Mouse (Mus musculus): ENCODE data around the gene Cyp2f2. TPM values are rescaled to one million over a fixed set of nuclear protein-coding genes. Genes with fewer than 3 reads are reported as not detected.

Cyp2f2 gene
- polyA plus RNA-seq, 1 experiment from 2014 or later: not detected

GRCm38 (mm10) chr7:27128162-27128561 lies 8.5 kb downstream of the Cyp2f2 start:
- H3K27ac ChIP-seq: no peak overlapping the region
- H3K27me3 ChIP-seq: no peaks in the 10 kb centered on the region
- 0 out of 2 replicates have a peak, but pooled peaks cover 5% of the 10 kb centered on the region for H3K4me1 ChIP-seq
- WGBS: 36% methylated on average over 3 of the region's 3 CpGs
- no peak overlapping the region for H3K9ac ChIP-seq
- no peaks in the 10 kb centered on the region for H3K36me3 ChIP-seq
- no peaks in the 10 kb centered on the region for H3K9me3 ChIP-seq
- no peak overlapping the region for H3K4me2 ChIP-seq (replicated peaks)
- ATAC-seq (ENCODE audit: low FRiP score, low read depth): peak; percentile 52; the same call in 1 of the 2 replicates
- H3K4me3 ChIP-seq: no peak overlapping the region

GRCm38 (mm10) chr7:27128946-27129345 lies 9.2 kb downstream of the Cyp2f2 start:
- no peak overlapping the region for H3K4me3 ChIP-seq
- 89% methylated on average over 13 of the region's 13 CpGs for WGBS
- H3K4me1 ChIP-seq: 0 out of 2 replicates have a peak, but pooled peaks cover 6% of the 10 kb centered on the region
- no peaks in the 10 kb centered on the region for H3K36me3 ChIP-seq
- H3K27ac ChIP-seq: no peak overlapping the region
- H3K9me3 ChIP-seq: no peaks in the 10 kb centered on the region
- H3K9ac ChIP-seq: no peak overlapping the region
- H3K27me3 ChIP-seq: no peaks in the 10 kb centered on the region
- no peak overlapping the region for H3K4me2 ChIP-seq (replicated peaks)
- ATAC-seq (ENCODE audit: low FRiP score, low read depth): no peak

- Histone ChIP-seq H3K4me3 (no peak overlapping the region), H3K9ac (no peak overlapping the region), H3K27me3 (no peaks in the 10 kb centered on the region), H3K4me2 (replicated peaks) (no peak overlapping the region), H3K27ac (no peak overlapping the region), H3K4me1 (0 out of 2 replicates have a peak, but pooled peaks cover 6% of the 10 kb centered on the region), H3K9me3 (no peaks in the 10 kb centered on the region), H3K36me3 (no peaks in the 10 kb centered on the region)
- ATAC-seq (ENCODE audit: low FRiP score, low read depth): no peak
- 84% methylated on average over 12 of the region's 12 CpGs for WGBS
Measured at GRCm38 (mm10) chr7:27129811-27130210, 10.1 kb downstream of the Cyp2f2 start.

GRCm38 (mm10) chr7:27130521-27131370 lies 11.0 kb downstream of the Cyp2f2 start:
- H3K4me2 ChIP-seq (replicated peaks): no peak overlapping the region
- 0 out of 2 replicates have a peak, but pooled peaks cover 6% of the 10 kb centered on the region for H3K4me1 ChIP-seq
- WGBS: 89% methylated on average over 22 of the region's 22 CpGs
- no peak overlapping the region for H3K27ac ChIP-seq
- no peak overlapping the region for H3K9ac ChIP-seq
- H3K4me3 ChIP-seq: no peak overlapping the region
- ATAC-seq (ENCODE audit: low FRiP score, low read depth): no peak
- H3K36me3 ChIP-seq: no peaks in the 10 kb centered on the region
- no peaks in the 10 kb centered on the region for H3K27me3 ChIP-seq
- no peaks in the 10 kb centered on the region for H3K9me3 ChIP-seq

- Histone ChIP-seq H3K4me1 (0 out of 2 replicates have a peak, but pooled peaks cover 6% of the 10 kb centered on the region), H3K4me2 (replicated peaks) (no peak overlapping the region), H3K27me3 (no peaks in the 10 kb centered on the region), H3K27ac (no peak overlapping the region), H3K36me3 (no peaks in the 10 kb centered on the region), H3K9ac (no peak overlapping the region), H3K4me3 (no peak overlapping the region), H3K9me3 (no peaks in the 10 kb centered on the region)
- ATAC-seq (ENCODE audit: low FRiP score, low read depth): no peak
- WGBS: 64% methylated on average over 2 of the region's 2 CpGs
Measured at GRCm38 (mm10) chr7:27131387-27131786, 11.7 kb downstream of the Cyp2f2 start.

- ATAC-seq (ENCODE audit: low FRiP score, low read depth): no peak
- Histone ChIP-seq H3K27ac (no peak overlapping the region), H3K36me3 (no peaks in the 10 kb centered on the region), H3K9ac (no peak overlapping the region), H3K4me1 (0 out of 2 replicates have a peak, but pooled peaks cover 6% of the 10 kb centered on the region), H3K9me3 (no peaks in the 10 kb centered on the region), H3K27me3 (no peaks in the 10 kb centered on the region), H3K4me2 (replicated peaks) (peak overlapping the region; percentile 35; the same call in 1 of the 2 replicates), H3K4me3 (no peak overlapping the region)
- WGBS: 8% methylated on average over 10 of the region's 10 CpGs
Measured at GRCm38 (mm10) chr7:27132588-27132987, 12.9 kb downstream of the Cyp2f2 start.

- WGBS: 72% methylated on average over 12 of the region's 12 CpGs
- Histone ChIP-seq H3K9ac (no peak overlapping the region), H3K4me2 (replicated peaks) (no peak overlapping the region), H3K27ac (no peak overlapping the region), H3K27me3 (no peaks in the 10 kb centered on the region), H3K36me3 (no peaks in the 10 kb centered on the region), H3K4me1 (0 out of 2 replicates have a peak, but pooled peaks cover 6% of the 10 kb centered on the region), H3K9me3 (no peaks in the 10 kb centered on the region), H3K4me3 (no peak overlapping the region)
- ATAC-seq (ENCODE audit: low FRiP score, low read depth): 0 out of 2 replicates have a peak, but pooled peaks have one; percentile 34
Measured at GRCm38 (mm10) chr7:27133156-27133555, 13.4 kb downstream of the Cyp2f2 start.

GRCm38 (mm10) chr7:27133757-27134156 lies 14.0 kb downstream of the Cyp2f2 start:
- no peak overlapping the region for H3K4me2 ChIP-seq (replicated peaks)
- no peak overlapping the region for H3K4me3 ChIP-seq
- no peaks in the 10 kb centered on the region for H3K36me3 ChIP-seq
- no peaks in the 10 kb centered on the region for H3K27me3 ChIP-seq
- WGBS: 81% methylated on average over 4 of the region's 4 CpGs
- H3K9me3 ChIP-seq: no peaks in the 10 kb centered on the region
- H3K4me1 ChIP-seq: 0 out of 2 replicates have a peak, but pooled peaks cover 6% of the 10 kb centered on the region
- no peak for ATAC-seq (ENCODE audit: low FRiP score, low read depth)
- no peak overlapping the region for H3K27ac ChIP-seq
- H3K9ac ChIP-seq: no peak overlapping the region

- no peak overlapping the region for H3K4me2 ChIP-seq (replicated peaks)
- no peak overlapping the region for H3K4me3 ChIP-seq
- H3K27ac ChIP-seq: no peak overlapping the region
- peaks cover 8% of the 10 kb centered on the region; the same call in 1 of the 2 replicates for H3K9me3 ChIP-seq
- H3K4me1 ChIP-seq: 0 out of 2 replicates have a peak, but pooled peaks cover 6% of the 10 kb centered on the region
- no peak for ATAC-seq (ENCODE audit: low FRiP score, low read depth)
- WGBS: 61% methylated on average over 8 of the region's 8 CpGs
- no peak overlapping the region for H3K9ac ChIP-seq
- H3K36me3 ChIP-seq: no peaks in the 10 kb centered on the region
- no peaks in the 10 kb centered on the region for H3K27me3 ChIP-seq
Measured at GRCm38 (mm10) chr7:27136410-27136996, 16.8 kb downstream of the Cyp2f2 start.

GRCm38 (mm10) chr7:27153205-27153764 lies 33.6 kb downstream of the Cyp2f2 start, which contains the start of gene Cyp2t4:
Gene Cyp2t4 (plus strand): TSS chr7:27153714.
- no peaks in the 10 kb centered on the region for H3K27me3 ChIP-seq
- H3K9ac ChIP-seq: peak within 1 kb of the TSS; percentile 31; the same call in 1 of the 2 replicates
- peak within 1 kb of the TSS; percentile 48; the same call in 1 of the 2 replicates for H3K27ac ChIP-seq
- H3K4me2 ChIP-seq (replicated peaks): no peak within 1 kb of the TSS
- H3K36me3 ChIP-seq: peaks cover 13% of the 10 kb centered on the region
- 56% methylated on average over 10 of the region's 10 CpGs for WGBS
- no peak within 1 kb of the TSS for H3K4me3 ChIP-seq
- H3K4me1 ChIP-seq: peaks cover 8% of the 10 kb centered on the region
- no peaks in the 10 kb centered on the region for H3K9me3 ChIP-seq
- no peak for ATAC-seq (ENCODE audit: low FRiP score, low read depth)

GRCm38 (mm10) chr7:27156005-27156404 lies 36.3 kb downstream of the Cyp2f2 start:
- Histone ChIP-seq H3K27ac (no peak overlapping the region), H3K36me3 (peaks cover 35% of the 10 kb centered on the region), H3K9me3 (no peaks in the 10 kb centered on the region), H3K4me3 (no peak overlapping the region), H3K27me3 (no peaks in the 10 kb centered on the region), H3K4me1 (peaks cover 14% of the 10 kb centered on the region), H3K9ac (no peak overlapping the region), H3K4me2 (replicated peaks) (no peak overlapping the region)
- 79% methylated on average over 13 of the region's 13 CpGs for WGBS
- ATAC-seq (ENCODE audit: low FRiP score, low read depth): no peak

- H3K36me3 ChIP-seq: peaks cover 57% of the 10 kb centered on the region
- no peak overlapping the region for H3K4me3 ChIP-seq
- no peaks in the 10 kb centered on the region for H3K27me3 ChIP-seq
- no peaks in the 10 kb centered on the region for H3K9me3 ChIP-seq
- no peak overlapping the region for H3K9ac ChIP-seq
- 92% methylated on average over 9 of the region's 9 CpGs for whole genome bisulfite sequencing
- no peak overlapping the region for H3K4me2 ChIP-seq (replicated peaks)
- no peak for ATAC-seq (ENCODE audit: low FRiP score, low read depth)
- H3K4me1 ChIP-seq: peaks cover 23% of the 10 kb centered on the region
- no peak overlapping the region for H3K27ac ChIP-seq
Measured at GRCm38 (mm10) chr7:27158171-27158570, 38.5 kb downstream of the Cyp2f2 start.
